Mouse (Mus musculus): ENCODE measurements around the gene Dbx1.

The Dbx1 gene

DNA sequence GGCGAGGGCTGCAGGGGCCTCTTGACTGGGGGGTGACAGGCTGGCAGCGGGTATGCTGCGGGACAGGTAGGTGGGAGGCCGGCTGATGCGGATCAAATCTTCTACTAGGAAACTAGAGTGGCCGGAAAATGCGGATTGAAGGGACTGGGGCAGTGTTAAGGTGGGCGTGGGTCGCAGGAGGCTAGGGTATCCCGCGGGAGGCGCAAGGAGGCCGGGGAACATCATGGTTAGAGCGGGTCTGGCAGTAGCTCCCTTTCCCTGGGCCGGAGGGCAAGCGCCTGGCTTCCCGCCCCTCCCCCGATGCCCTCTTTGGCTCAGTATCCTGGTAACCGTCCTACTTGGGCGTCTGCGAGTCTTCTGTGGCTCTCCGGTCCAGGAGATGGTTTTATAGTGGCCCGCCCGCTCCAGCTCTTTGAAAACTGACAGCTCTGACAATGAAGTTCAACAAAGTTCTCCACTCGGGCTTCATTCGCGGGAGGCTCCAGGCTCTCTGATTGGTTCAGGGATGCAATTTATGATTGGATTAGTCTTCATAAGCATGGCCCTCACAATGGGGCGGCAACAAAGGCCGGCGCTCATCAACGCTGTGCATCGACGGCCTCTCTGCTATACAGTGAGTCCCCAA lies at the start of gene Dbx1:
Gene Dbx1 (minus strand): TSS at position 359 of the 625 bp plus-strand sequence.
- no peak for DNase-seq (ENCODE audit: low read depth in 1 of 2, low spot score in 2 of 2)

DNA sequence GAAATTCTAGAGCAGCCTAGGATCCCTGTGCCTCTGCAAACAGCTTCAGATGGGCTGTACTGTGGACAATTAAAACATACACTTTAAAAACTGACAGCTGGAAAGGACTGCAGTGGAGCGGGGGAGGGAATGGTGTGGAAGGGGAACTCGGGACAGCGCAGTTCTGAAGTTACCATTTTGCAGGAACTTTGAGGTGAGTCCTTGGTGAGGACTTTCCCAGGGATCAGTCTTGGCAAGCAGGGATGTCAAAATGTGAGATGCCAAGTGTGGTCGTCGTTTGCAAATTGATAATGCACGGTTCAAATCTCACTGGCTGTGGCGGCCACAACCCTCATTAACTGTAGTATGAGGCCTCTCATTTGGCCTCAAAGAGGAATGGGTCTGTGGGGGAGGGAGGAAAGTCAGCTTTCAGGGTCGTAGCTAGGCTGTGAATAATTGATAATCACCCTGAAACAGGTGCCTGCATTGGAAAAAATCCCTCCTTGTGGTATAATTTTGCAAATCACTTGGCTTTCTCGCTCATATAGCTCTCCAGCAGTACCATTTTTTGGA lies 42.3 kb upstream of the Dbx1 start:
- no peak for DNase-seq (ENCODE audit: low read depth in 1 of 2, low spot score in 2 of 2)

DNA sequence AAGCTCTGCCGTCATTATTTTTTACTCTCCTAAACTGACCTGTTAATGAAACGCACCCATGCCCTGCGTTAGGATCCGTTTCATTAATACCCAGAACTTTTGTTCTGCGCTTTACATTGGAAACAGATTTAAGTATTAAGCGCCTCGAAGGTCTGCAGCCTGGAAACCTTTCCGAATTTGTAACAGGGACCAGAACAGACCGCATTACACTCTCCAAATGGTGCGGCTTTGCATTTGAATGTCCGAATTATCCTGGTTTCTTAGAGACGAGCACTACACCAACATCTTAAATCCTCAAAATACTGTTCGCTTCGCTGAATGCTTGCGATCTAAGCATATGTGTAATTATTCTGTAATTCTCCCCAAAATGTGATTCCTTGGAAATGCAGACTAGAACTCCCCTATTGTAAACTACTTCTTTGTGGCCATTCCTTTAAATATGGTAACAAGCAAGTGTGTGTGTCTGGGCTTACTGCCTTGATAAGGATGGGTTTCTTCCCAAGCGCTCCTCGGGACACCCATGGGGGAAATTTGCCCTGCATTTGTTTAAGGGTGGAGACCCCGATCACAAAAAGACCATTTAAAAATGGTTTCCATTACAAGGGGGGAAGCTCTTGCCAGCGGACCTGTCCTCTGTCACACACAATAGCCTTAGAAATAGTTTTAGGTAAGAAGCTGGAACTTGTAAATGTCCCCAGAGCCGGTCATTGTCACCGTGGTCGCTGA lies 41.6 kb upstream of the Dbx1 start:
- no peak for DNase-seq (ENCODE audit: low read depth in 1 of 2, low spot score in 2 of 2)

DNA sequence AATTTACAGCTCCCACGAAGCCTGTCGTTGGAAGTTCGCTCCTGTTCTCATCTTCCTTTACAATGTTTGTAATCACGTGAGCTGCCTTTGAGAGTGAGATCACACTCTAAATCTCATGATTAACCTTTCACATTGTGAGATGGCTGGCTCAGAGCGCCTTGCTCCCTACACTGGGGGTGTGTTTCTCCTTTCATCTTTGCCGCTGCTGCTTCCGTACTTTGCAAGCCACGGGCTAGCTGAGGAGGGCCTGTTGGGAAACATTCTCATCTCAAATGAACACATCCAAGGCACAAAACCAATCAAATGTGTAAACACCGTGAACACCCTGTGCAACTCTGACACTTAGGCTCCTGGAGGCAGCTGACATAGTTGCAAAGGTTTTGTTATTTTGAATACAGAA lies 40.5 kb upstream of the Dbx1 start:
- no peak for DNase-seq (ENCODE audit: low read depth in 1 of 2, low spot score in 2 of 2)

DNA sequence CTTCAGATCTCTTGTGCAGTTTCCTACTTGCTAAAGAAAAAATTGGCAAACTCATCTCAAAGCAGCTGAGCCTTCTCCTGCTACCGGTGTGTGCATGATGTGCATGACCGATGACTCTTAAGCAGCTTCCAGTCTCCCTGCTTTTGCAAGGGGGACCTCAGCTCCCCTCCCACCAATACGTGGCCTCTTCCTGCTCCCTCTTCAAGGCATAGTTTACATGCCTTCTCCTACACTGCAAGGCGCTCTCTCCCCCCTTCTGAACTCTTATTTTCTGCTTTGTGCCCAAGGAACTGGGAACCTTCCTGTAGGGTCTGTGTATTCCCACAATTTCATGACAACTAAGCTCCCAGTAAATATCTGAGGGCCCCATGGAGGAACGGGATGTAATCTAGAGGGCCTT lies 40.0 kb upstream of the Dbx1 start:
- DNase-seq (ENCODE audit: low read depth in 1 of 2, low spot score in 2 of 2), result no peak

DNA sequence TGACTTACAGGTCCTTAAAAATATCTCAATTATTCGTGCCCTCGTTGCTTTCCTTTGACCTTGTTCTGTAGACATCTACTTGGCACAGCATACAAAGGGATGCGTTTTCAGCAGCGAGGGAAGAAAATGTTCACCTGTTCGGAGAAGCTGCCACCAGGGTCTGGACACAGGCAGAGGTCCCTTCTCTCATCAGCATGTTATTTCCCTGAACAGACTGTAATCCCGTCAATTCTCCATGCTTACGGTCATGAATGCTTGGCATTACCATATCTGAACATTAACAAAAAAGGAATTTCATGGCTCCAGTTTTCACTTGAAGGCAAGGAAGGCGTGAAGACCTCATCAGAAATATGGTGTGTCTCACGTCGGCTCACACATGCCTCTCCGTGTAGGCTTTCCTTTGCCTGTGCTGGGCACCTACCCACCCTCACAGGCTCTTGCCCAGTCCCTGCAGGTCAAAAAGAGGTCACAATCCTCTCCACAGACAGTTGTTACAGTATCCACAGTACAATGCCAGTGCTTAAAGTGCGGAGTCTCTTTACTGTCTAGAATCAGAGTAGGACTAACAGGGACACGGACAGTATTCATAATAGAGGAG lies 31.7 kb upstream of the Dbx1 start:
- DNase-seq (ENCODE audit: low read depth in 1 of 2, low spot score in 2 of 2), result no peak

DNA sequence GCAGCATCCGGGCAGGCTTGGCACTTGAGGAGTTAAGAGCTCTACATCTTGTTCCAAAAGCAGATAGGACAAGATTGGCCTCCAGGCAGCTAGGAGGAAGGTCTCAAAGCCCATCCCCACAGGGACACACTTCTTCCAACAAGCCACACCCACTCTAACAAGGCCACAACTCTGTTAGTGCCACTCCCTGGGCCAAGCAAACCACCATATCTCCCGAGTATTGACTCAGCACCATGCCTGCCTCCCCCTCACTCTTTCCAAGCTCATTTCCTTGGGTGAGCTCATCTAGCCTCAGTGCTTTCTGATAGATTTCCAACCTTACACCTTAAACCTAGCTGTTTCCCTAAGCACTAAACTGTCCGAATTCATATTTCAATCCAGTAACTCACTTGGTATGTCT lies 26.9 kb upstream of the Dbx1 start:
- no peak for DNase-seq (ENCODE audit: low read depth in 1 of 2, low spot score in 2 of 2)

DNA sequence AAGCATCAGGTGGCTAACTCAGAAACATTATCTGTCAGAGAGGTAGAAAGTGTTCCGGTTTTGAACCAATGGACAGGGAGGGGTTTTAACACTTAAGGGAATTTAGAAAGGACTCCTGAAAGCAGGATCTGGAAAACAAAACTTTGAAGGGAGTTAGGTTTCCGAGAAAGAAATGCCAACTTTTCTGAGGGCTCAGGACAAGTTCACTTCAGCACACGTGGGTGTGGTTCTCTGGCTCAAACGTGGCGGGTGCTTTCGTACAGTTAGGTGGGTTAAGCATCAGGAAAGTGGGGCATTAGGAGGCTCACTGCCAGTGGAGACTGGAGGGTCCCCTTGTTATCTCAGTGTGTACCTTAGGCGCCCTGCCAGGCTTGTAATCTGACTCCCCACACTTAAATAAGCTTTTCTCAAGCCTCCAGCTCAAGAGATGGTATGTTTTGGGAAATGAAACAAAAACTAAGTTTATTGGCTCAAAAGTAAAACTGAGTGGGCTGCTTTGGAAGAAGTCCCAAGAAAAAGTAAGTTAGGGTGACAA lies 25.9 kb upstream of the Dbx1 start:
- no peak for DNase-seq (ENCODE audit: low read depth in 1 of 2, low spot score in 2 of 2)

DNA sequence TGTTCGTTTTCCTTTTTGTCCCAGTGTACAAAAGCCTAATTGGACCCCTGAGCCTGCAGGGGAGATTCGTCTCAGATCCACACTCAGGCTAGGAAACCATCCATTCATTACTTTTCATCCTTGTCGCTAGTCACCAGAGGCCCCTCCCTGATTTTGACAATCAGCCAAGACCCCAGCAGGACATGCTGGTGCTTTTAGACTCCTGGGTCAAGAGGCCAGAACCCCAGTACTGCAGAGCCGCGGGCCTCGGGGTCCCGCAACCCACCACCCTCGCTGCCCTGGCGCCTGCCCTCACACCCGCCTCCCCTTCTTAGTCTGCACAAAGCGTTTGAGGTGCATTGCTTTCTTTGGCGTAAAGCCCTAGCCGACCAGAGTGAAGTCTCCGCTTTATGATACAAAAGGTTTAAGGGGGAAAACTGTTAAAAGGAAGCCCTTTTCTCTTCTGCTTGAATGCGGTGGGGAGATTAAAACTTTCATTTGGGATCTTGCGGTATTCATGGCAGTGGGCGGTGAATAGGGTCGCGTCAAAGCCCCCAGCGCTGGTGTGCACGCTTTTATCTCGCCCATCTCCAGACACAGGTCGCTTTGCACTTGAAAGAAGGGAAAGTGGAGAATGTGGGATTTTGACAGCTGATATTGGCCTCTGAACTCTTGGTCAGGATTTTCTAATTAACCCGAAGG lies 25.3 kb upstream of the Dbx1 start:
- DNase-seq (ENCODE audit: low read depth in 1 of 2, low spot score in 2 of 2), result no peak

DNA sequence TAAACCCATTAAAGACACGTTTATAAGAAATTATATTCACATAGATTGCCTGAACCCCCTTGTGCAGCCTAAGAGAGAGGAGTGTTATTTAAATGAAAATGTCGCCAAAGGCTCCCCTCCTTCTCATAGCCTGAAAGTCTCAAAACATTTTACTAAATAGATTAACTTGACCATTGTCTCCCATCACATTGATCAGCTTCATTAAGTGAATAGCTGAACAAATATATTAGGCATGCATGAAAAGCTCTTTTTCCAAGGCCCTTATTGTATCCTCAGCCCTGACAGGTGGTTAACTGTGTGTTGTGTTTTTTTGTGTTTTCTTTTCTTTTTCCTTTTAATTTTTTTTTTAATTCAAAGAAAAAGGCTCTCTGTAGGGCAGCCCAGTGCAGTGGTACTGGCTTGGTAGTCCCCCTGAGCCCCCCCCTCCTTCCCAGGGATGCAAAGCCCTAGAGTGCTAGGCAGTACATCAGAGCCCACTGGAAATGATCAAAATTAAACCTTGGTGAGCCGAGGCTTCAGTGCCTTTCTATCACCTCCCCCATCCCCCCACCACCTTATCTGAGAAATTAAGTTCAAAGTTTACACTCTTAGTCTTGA lies 4.2 kb upstream of the Dbx1 start:
- DNase-seq (ENCODE audit: low read depth in 1 of 2, low spot score in 2 of 2), result no peak

DNA sequence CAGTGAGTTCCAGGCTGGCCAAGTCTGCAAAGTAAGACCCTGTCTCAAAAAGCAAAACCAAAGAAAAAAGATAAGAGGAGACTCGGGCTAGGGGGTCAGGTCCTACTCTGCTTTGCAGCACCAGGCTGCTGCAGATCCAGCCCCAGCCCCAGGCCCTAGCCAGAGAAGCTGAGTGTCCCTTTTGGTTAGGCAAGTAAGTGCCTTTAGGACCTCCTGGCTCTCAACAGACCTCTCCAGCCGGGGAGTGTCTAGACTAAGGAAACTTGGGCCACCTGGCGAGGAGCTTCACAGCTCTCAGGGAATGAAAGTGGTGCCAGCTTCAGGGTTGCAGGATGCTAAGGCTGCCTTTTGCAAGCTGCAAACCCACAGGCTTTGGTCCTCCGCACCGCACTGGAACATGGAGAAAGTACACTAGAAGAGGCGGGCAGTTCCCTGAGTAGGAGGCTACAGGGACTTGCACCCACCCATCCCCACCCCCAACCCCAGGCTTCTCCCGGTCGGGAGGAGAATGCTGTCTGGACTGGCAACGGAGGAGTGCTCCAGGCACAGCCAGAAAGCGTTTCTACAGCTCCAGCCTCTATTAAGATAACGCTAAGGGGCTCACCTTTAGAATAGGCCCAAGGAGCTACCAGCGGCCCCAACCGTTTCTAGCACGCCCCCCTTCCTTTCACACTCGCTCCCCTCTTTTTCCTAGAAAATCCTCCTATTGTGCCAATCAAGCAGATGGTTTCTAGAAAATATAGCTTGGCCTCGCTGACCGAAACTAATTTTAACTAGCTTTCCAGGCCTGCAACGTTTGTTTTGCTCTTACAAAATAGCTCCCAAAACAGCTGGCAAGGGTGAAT lies 3.4 kb upstream of the Dbx1 start:
- DNase-seq (ENCODE audit: low read depth in 1 of 2, low spot score in 2 of 2), result no peak

DNA sequence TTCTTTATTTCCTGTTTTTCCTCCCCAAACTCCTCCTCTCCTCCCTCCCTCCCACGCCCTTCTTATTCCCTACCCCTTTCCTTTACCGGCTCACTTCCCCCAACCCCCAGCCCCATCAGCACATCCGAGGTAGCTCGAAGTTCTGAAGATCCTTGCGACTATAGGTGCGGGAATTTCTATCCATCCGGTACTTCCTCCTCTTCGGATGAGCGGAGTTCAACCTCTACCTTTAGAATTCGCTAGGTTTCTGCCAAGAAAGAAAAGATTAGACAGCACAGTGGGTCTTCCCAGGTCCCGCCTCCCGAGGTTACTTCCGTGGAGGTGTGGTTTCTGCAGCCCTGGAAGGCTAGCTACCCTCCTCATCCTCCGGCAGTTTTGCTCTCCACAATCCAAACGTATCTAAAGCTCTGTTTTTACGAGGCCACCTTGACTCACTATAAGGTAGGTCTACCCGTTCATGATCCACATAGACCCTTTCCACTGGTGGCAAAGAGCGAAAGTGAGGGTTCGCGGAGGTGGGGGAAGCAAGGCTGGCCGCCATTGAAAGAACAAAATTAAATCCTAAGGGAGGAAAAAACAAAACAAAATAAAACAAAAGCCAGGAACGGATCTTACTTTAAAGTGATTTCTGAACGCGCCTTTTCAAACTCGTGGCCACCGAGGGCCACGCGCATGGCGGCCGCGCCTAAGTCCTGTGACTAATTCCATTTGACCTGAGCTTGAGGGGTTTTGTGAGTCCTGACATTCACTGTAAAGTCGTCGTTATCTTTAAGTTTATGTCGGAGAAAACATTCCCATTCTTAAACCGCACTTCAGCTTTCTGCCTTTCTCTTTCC lies 2.5 kb upstream of the Dbx1 start:
- DNase-seq (ENCODE audit: low read depth in 1 of 2, low spot score in 2 of 2), result no peak

DNA sequence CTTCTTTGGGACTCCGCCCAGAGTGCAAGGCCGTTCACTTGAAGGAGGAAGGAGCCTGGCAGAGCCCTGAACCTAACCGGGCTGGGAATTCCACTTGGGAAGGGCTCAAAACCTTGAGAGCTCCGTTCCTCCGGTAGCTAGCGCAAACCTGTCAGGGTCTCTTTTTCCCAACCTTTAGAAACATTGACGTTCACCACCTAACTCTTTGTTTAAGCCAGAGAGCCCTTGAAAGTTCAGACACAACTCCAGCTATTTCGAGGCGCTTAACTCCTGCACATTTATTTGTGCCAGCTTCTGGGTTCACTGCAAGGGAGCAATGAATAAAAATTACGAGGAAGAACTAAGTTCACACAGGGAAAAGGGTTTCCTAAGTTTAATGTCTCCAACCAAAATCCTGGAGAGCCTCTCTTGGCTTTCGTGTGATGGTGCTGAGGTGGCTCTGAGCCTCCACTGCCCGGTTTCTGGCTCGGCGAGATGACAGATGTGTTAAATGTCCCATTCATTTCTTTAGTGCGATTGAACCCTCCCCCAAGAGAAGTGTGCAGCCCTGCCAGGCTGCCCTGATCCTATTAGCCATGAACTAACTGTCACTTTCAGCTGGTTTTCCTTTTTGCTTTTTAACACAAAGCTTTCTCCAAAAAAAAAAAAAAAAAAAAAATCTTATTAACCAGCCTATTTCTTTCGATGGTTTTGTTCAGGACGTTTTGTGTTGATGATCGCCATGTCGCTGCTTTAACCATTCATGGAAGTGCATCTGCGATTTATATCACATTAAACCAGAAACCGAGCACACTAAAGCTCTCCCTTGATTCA lies 1.4 kb upstream of the Dbx1 start:
- DNase-seq (ENCODE audit: low read depth in 1 of 2, low spot score in 2 of 2), result no peak

DNA sequence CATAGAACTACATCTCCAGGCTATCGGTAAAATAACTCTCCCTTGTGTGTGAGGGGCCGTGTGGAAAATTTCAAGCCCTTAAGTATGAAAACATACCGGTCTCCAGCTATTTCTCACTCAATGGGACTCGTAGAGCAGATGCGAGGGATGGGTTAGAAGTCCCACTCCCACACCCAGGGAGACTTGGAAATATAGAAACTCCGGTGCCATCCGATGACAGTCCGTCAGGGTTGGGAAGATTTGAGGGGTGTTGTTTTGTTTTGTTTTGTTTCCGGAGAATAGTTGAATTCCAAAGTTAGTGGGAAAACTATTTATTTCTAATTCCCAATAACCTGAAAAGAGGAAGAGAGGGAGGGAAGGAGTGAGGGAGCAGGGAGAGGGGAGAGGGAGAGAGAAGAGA lies 632 bp upstream of the Dbx1 start:
- DNase-seq (ENCODE audit: low read depth in 1 of 2, low spot score in 2 of 2), result no peak

DNA sequence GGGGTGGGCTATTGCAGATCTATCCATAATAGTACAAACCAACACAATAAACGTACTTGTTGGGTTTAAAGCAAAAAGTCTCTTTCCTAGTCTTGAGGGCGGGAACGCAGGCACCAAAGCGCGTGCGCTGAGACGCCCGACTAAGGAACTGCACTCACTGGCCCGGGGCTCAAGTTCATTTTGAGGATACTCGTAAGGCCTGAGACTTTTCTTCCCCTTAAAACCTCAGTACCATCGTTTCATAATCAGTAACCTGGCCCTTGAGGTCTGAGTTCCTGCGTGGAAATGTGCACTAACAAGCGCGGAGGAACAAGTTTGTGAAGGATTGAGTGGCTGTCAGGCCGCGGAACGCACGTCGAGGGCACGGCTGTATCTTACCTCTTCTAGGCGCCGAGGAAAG lies 678 bp downstream of the Dbx1 start:
- no peak for DNase-seq (ENCODE audit: low read depth in 1 of 2, low spot score in 2 of 2)

DNA sequence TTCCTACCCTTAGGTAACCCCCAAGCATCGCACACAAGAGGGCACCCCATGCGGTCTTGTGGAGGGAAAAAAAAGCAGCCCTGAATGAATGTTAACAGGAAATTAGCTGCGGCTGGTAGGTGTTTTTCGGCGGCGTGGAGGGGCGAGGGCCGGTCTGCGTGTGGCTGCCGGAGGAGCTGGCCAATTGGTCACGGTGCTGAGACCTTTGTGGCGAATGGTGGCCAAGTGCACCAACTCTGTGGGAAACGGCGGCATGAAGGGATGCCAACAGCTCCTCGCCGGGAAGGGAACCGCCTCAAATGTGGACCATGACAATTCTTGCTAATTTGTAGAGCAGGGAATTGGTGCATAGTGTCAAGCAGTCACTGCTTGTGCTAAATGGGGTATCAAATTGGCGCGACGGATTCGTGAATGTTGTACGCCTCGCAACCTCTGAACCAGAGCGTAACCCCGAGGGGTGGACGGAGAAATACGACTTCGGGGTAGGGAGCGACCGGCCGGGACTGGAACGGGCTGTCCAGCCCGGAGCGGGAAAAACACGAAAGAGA lies 1.5 kb downstream of the Dbx1 start:
- DNase-seq (ENCODE audit: low read depth in 1 of 2, low spot score in 2 of 2), result no peak

DNA sequence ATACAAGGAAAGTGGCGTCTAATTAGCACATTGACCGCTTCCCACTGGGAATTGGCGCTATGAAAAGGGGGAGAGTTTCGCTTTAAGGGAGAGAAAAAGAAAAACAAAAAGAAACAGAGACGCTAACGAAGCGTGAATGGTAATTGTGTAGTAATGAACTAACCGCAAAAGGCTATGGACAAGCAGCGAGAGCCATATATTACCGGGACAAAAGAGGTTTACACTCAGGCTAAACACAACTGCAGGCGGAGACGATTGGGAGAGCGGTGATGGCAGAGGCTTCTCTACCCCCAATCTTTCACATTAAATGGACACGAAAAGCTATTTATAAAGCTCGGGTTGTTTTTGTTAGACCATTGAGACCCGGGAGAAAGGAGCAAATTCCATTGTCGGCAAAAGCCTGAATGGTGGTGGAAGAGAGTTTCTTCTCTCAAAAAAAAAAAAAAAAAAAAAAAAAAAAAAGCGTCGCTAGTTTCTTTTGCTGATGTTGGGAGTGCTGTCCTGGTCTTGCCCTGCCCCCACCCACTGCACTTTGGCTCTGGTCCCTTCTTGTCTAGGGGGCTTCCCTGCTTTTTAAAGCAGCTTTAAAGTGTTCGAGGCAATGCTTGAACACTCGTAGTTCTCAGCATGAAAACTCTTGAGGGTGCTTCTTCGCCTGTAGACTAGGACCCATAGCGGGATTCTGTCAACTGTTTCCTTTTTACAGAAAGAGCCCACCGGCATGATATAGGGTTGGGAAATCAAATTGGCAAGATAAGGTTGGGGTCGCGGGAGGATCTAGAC lies 2.2 kb downstream of the Dbx1 start:
- no peak for DNase-seq (ENCODE audit: low read depth in 1 of 2, low spot score in 2 of 2)

Measured in monocyte, adult 2 months (primary cell).